Mouse (Mus musculus): Measurements from ENCODE around the gene Mcm3. TPM values are rescaled to one million over a fixed set of nuclear protein-coding genes. Genes with fewer than 3 reads are reported as not detected.

The Mcm3 gene
- polyA plus RNA-seq, 1 experiment from 2014 or later, result 207 TPM

DNA sequence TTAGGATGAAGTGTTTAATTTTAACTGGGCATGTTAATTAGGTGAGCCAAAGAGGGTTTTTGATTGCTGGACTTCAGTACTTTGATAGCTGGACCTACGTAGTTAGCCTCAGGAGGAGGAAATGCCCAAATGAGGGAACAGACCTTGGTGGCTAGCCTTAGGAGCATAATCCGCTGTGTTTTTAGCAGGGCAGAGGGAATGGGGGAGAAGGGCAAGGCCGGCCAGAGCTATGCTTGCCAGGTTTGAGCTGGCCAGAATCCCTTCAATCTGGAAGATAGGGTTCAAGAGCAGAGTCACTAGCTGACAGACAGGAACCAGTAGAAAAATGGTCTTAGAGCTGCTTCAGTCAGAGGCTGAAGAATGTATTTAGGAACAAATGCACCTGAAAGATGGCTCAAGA, 62.5 kb downstream of the Mcm3 start:
- Histone ChIP-seq H3K27me3 (ENCODE audit: insufficient read depth, low read length) (no peaks in the 10 kb centered on the region), H3K4me1 (ENCODE audit: insufficient read depth) (no peaks in the 10 kb centered on the region), H3K27ac (ENCODE audit: low read depth) (no peak overlapping the region), H3K36me3 (ENCODE audit: insufficient read depth) (no peaks in the 10 kb centered on the region), H3K9ac (no peak overlapping the region), H3K4me3 (ENCODE audit: low read depth, low read length) (no peak overlapping the region), H3K9me3 (ENCODE audit: low read depth, low read length) (no peaks in the 10 kb centered on the region), H3K4me2 (no peak overlapping the region)
- DNase-seq, result no peak
- ATAC-seq (ENCODE audit: insufficient read depth), result no peak
- 68% methylated on average over 3 of the region's 3 CpGs for WGBS
- no peak for TF ChIP-seq CTCF (IDR thresholded peaks at IDR 0.05; ENCODE audit: low read depth)

DNA sequence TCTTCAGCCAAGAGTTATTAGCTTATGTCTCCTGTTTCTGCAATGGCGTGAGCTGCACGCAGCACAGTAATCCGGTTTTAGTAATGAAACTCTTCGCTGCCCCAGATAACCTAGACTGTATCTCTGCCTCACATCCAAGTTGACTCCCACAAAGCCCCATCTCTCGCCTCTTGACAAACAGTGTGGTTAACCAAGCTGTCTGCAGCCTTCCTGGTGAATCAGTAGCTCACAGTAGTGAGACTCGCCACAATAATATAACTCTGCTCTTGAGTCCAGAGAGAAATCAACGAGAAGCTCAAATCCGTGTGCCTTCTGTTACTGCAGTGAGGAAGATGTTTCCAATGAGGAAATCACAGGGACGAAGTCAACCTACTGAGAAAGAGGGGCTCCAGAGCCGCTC, 65.7 kb downstream of the Mcm3 start:
- Histone ChIP-seq H3K9me3 (ENCODE audit: low read depth, low read length) (no peaks in the 10 kb centered on the region), H3K9ac (no peak overlapping the region), H3K4me2 (no peak overlapping the region), H3K27me3 (ENCODE audit: insufficient read depth, low read length) (no peaks in the 10 kb centered on the region), H3K27ac (ENCODE audit: low read depth) (no peak overlapping the region), H3K4me1 (ENCODE audit: insufficient read depth) (no peaks in the 10 kb centered on the region), H3K4me3 (ENCODE audit: low read depth, low read length) (no peak overlapping the region), H3K36me3 (ENCODE audit: insufficient read depth) (no peaks in the 10 kb centered on the region)
- WGBS, result 77% methylated on average over 10 of the region's 10 CpGs
- no peak for DNase-seq
- no peak for ATAC-seq (ENCODE audit: insufficient read depth)
- no peak for TF ChIP-seq CTCF (IDR thresholded peaks at IDR 0.05; ENCODE audit: low read depth)

Other genes with a start within 250 kb of the Mcm3 start
- gene Pkhd1, start 202.2 kb downstream of the Mcm3 start, polyA plus RNA-seq (2014; fragmentation: Nextera tagmentation; extraction: Ambion mirVana), result 0.67 and 0.78 TPM in 2 replicates
- gene Il17a, start 89.4 kb downstream of the Mcm3 start, polyA plus RNA-seq (2014; fragmentation: Nextera tagmentation; extraction: Ambion mirVana), result not detected in 2 replicates
- gene Il17f, start 29.7 kb downstream of the Mcm3 start, polyA plus RNA-seq (2014; fragmentation: Nextera tagmentation; extraction: Ambion mirVana), result not detected in 2 replicates
- 4.8 and 5.4 TPM in 2 replicates for gene Paqr8, start 70.3 kb upstream of the Mcm3 start, polyA plus RNA-seq (2014; fragmentation: Nextera tagmentation; extraction: Ambion mirVana)
- gene Efhc1, start 131.3 kb upstream of the Mcm3 start, polyA plus RNA-seq (2014; fragmentation: Nextera tagmentation; extraction: Ambion mirVana), result 2.3 and 3.0 TPM in 2 replicates